In the genomic region with DNA sequence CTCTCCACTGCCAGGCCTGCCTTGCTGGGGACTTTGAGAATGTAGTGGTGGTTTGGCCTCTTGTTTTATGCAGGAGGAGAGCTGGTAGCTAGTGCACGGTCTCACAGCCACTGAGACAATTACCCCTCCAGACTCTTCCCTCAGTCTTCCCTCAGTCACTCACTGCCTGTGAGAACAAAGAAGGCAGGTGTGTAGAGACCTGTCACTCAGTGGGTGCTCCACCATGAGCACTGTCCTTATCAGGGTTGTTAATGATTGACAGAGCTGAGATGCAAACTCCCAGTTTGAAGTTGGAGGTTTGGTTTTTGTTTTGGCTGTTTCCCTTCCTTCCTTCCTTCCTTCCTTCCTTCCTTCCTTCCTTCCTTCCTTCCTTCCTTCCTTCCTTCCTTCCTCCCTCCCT, we compare ENCODE assay signal across 14 mouse cellular contexts.
"Had no signal": no experiment of that assay in that cellular context is flagged by ENCODE, and none has a peak within 500 bp of the region (broad histone marks: within the 10 kb centered on the region; RNA-seq: fewer than 3 reads in every experiment).

No protein-coding gene starts in this region.

- H3K27ac ChIP-seq: hindbrain, embryonic 15.5 days; kidney, postnatal 0 days; layer of hippocampus, adult 2 months; limb, embryonic 13.5 days; liver, embryonic 13.5 days; midbrain, embryonic 12.5 days had no signal

- H3K9ac ChIP-seq: hindbrain, embryonic 15.5 days; limb, embryonic 13.5 days; liver, embryonic 13.5 days; lung, embryonic 14.5 days; midbrain, embryonic 12.5 days had no signal

- DNase-seq: kidney, adult 8-10 months; kidney, postnatal 4 days; left cerebral cortex, postnatal 4 days; liver, embryonic 13.5 days; lung, embryonic 14.5 days; lung, postnatal 14 days; right cerebral cortex, postnatal 14 days; thymus, postnatal 4 days had no signal

- H3K27me3 ChIP-seq: hindbrain, embryonic 15.5 days; limb, embryonic 13.5 days; liver, embryonic 13.5 days had no signal

- H3K9me3 ChIP-seq: hindbrain, embryonic 15.5 days; limb, embryonic 13.5 days; liver, embryonic 13.5 days; midbrain, embryonic 12.5 days had no signal

- H3K4me3 ChIP-seq: hindbrain, embryonic 15.5 days; layer of hippocampus, adult 2 months; limb, embryonic 13.5 days; liver, embryonic 13.5 days; midbrain, embryonic 12.5 days had no signal

- H3K4me2 ChIP-seq: hindbrain, embryonic 15.5 days; limb, embryonic 13.5 days; liver, embryonic 13.5 days; lung, embryonic 14.5 days; midbrain, embryonic 12.5 days had no signal

- ATAC-seq: midbrain, embryonic 16.5 days had no signal

- H3K36me3 ChIP-seq: hindbrain, embryonic 15.5 days; limb, embryonic 13.5 days; liver, embryonic 13.5 days; midbrain, embryonic 12.5 days had no signal
